Mouse (Mus musculus) layer of hippocampus, postnatal 36 days (tissue): ENCODE measurements around the gene 4931414P19Rik. TPM values are rescaled to one million over a fixed set of nuclear protein-coding genes. Genes with fewer than 3 reads are reported as not detected.
A peak's percentile ranks its signal among the peaks of the same experiment; 100 is the strongest.

Experiments used
- DNase-seq, 2 experiments: peaks; one replicate each; pipeline ENCODE4 v3.0.0; 2022
- total RNA-seq, 2 experiments: library from RNA; stranded (reverse); gene quantifications; 2 replicates each; pipeline ENCODE4 v1.2.3; 2021

4931414P19Rik gene
- 1 to 10 TPM; 4.7 to 5.5 TPM for total RNA-seq

- DNase-seq: peak; percentile 64 to 66
These were observed at the start of gene 4931414P19Rik for GRCm38 (mm10) chr14:54605752-54606321. Gene 4931414P19Rik, minus strand, starts transcription at chr14:54605993.

- peak; percentile 83 to 84 for DNase-seq
These were observed 47.7 kb upstream of the 4931414P19Rik start for GRCm38 (mm10) chr14:54653496-54653895.

- no peak for DNase-seq
These were observed 47.0 kb upstream of the 4931414P19Rik start for GRCm38 (mm10) chr14:54652787-54653186.

GRCm38 (mm10) chr14:54651556-54651955 lies 45.8 kb upstream of the 4931414P19Rik start:
- DNase-seq: no peak

- DNase-seq: peak; percentile 67 to 79
These were observed 45.0 kb upstream of the 4931414P19Rik start for GRCm38 (mm10) chr14:54650621-54651454.

GRCm38 (mm10) chr14:54647900-54648299 lies 42.1 kb upstream of the 4931414P19Rik start:
- no peak for DNase-seq

- no peak for DNase-seq
These were observed 41.3 kb upstream of the 4931414P19Rik start for GRCm38 (mm10) chr14:54646898-54647636.

GRCm38 (mm10) chr14:54646455-54646854 lies 40.7 kb upstream of the 4931414P19Rik start:
- DNase-seq: no peak

GRCm38 (mm10) chr14:54644294-54644693 lies 38.5 kb upstream of the 4931414P19Rik start:
- no peak for DNase-seq

GRCm38 (mm10) chr14:54643011-54643410 lies 37.2 kb upstream of the 4931414P19Rik start:
- no peak for DNase-seq

GRCm38 (mm10) chr14:54642224-54642944 lies 36.6 kb upstream of the 4931414P19Rik start:
- DNase-seq: no peak

GRCm38 (mm10) chr14:54641305-54641969 lies 35.6 kb upstream of the 4931414P19Rik start, which contains the start of gene Cdh24:
Gene Cdh24, minus strand, starts transcription at chr14:54641364.
- DNase-seq: peak; percentile 88 to 90

- DNase-seq: no peak
These were observed 35.1 kb upstream of the 4931414P19Rik start, which contains the start of gene Gm17606 for GRCm38 (mm10) chr14:54640946-54641304. Gene Gm17606, plus strand, starts transcription at chr14:54640952.

- no peak for DNase-seq
These were observed 34.3 kb upstream of the 4931414P19Rik start for GRCm38 (mm10) chr14:54640121-54640520.

- no peak for DNase-seq
These were observed 32.4 kb upstream of the 4931414P19Rik start for GRCm38 (mm10) chr14:54638210-54638609.

GRCm38 (mm10) chr14:54636954-54637353 lies 31.2 kb upstream of the 4931414P19Rik start:
- no peak for DNase-seq

GRCm38 (mm10) chr14:54634182-54634581 lies 28.4 kb upstream of the 4931414P19Rik start:
- DNase-seq: no peak

GRCm38 (mm10) chr14:54632252-54632651 lies 26.5 kb upstream of the 4931414P19Rik start:
- DNase-seq: no peak

- DNase-seq: no peak
These were observed 25.4 kb upstream of the 4931414P19Rik start for GRCm38 (mm10) chr14:54631240-54631599.

GRCm38 (mm10) chr14:54630583-54631239 lies 24.9 kb upstream of the 4931414P19Rik start:
- DNase-seq: no peak

- no peak for DNase-seq
These were observed 24.0 kb upstream of the 4931414P19Rik start for GRCm38 (mm10) chr14:54629797-54630196.
